Mouse (Mus musculus) intestine, postnatal 0 days (tissue): Measurements from ENCODE around the gene Rad23a. TPM values are rescaled to one million over a fixed set of nuclear protein-coding genes. Genes with fewer than 3 reads are reported as not detected.

ENCODE experiments used
- ATAC-seq: fragments of 200-750 bp; cut with Nextera tagmentation; 2 replicates; pipeline ENCODE4 v1.8.0; 2017; ENCODE audit warnings: mild to moderate bottlenecking, moderate TSS enrichment, moderate library complexity
- H3K27ac ChIP-seq: fragments of 300-500 bp; sonication (generic); 2 replicates; pipeline ENCODE4 v1.5.1; 2014; ENCODE audit warnings: mild to moderate bottlenecking, low read depth, low read length, moderate library complexity
- H3K27me3 ChIP-seq: fragments of 300-500 bp; sonication (generic); replicated peaks from 2 replicates; pipeline ENCODE4 v1.6.1; 2014; ENCODE audit warnings: low read length, mixed read lengths; ENCODE audit not compliant: control insufficient read depth, insufficient read depth
- H3K36me3 ChIP-seq: fragments of 300-500 bp; sonication (generic); 2 replicates; pipeline ENCODE4 v1.6.1; 2014; ENCODE audit warnings: mild to moderate bottlenecking, moderate library complexity; ENCODE audit not compliant: control insufficient read depth, insufficient read depth
- H3K4me1 ChIP-seq: fragments of 300-500 bp; sonication (generic); replicated peaks from 2 replicates; pipeline ENCODE4 v1.6.1; 2014; ENCODE audit warnings: antibody characterized with exemption, low read length, mixed read lengths; ENCODE audit not compliant: control insufficient read depth, insufficient read depth
- H3K4me2 ChIP-seq: fragments of 300-500 bp; sonication (generic); replicated peaks from 2 replicates; pipeline ENCODE4 v1.6.1; 2014; ENCODE audit warnings: low read depth, mild to moderate bottlenecking, moderate library complexity
- H3K4me3 ChIP-seq: fragments of 300-500 bp; sonication (generic); 2 replicates; pipeline ENCODE4 v1.5.1; 2014; ENCODE audit warnings: low read depth, low read length
- H3K9ac ChIP-seq: fragments of 300-500 bp; sonication (generic); 2 replicates; pipeline ENCODE4 v1.6.1; 2014; ENCODE audit warnings: mild to moderate bottlenecking, low read depth, low read length
- H3K9me3 ChIP-seq: fragments of 300-500 bp; sonication (generic); 2 replicates; pipeline ENCODE4 v1.6.1; 2016; ENCODE audit warnings: mixed run types; ENCODE audit not compliant: control insufficient read depth
- CTCF ChIP-seq: sonication (generic); IDR thresholded peaks from 2 replicates; pipeline ENCODE4 v1.5.1; 2016; ENCODE audit warnings: low read depth, mild to moderate bottlenecking, control low read depth, antibody characterized with exemption, moderate library complexity
- WGBS: fragments of 180-500 bp; shearing (Covaris S2); extraction: QIAGEN DNeasy Blood & Tissue Kit; methylation state at CpG from one replicate; pipeline ENCODE4 v1.1.7; 2014; 5-methylcytosine and 5-hydroxymethylcytosine counted together
- polyA plus RNA-seq: library from polyadenylated mRNA; unstranded; fragments of >200 nt; fragmentation: Nextera tagmentation; extraction: Ambion mirVana; gene quantifications from 2 replicates; pipeline ENCODE4 v1.2.1, GENCODE M21; 2015

Gene Rad23a
- polyA plus RNA-seq, 1 experiment from 2014 or later, result 67.8 TPM

DNA sequence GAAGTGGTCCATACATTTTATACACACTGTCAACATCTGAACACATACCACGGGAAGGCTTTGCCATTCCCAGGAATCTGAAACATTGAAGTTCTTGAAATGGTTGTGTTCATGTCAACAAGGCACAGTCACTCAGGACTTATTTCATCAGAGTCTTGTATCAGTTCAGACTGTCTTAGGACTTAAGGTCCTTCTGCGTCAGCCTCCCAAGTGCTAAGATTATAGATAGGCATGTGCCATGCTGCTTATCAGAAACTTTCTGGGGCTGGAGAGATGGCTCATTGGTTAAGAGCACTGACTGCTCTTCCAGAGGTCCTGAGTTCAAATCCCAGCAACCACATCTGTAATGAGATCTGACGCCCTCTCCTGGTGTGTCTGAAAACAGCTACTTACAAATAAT, 33.9 kb upstream of the Rad23a start:
- Histone ChIP-seq H3K36me3 (peaks cover 3% of the 10 kb centered on the region; the same call in 1 of the 2 replicates), H3K9ac (no peak overlapping the region), H3K4me1 (peaks cover 7% of the 10 kb centered on the region; the same call in 1 of the 2 replicates), H3K27me3 (no peaks in the 10 kb centered on the region), H3K9me3 (no peaks in the 10 kb centered on the region), H3K4me3 (no peak overlapping the region), H3K4me2 (no peak overlapping the region), H3K27ac (no peak overlapping the region)
- ATAC-seq, result no peak
- TF ChIP-seq CTCF, result no peak
- WGBS, result 83% methylated on average over 3 of the region's 3 CpGs

GRCm38 (mm10) chr8:84873016-84873415, 32.6 kb upstream of the Rad23a start:
- no peak for ATAC-seq
- Histone ChIP-seq H3K27ac (no peak overlapping the region), H3K36me3 (peaks cover 16% of the 10 kb centered on the region; the same call in 1 of the 2 replicates), H3K4me3 (no peak overlapping the region), H3K9me3 (no peaks in the 10 kb centered on the region), H3K4me1 (peaks cover 7% of the 10 kb centered on the region; the same call in 1 of the 2 replicates), H3K4me2 (peak overlapping the region; percentile 82), H3K27me3 (no peaks in the 10 kb centered on the region), H3K9ac (no peak overlapping the region)
- WGBS, result 73% methylated on average over 4 of the region's 4 CpGs
- TF ChIP-seq CTCF, result no peak

DNA sequence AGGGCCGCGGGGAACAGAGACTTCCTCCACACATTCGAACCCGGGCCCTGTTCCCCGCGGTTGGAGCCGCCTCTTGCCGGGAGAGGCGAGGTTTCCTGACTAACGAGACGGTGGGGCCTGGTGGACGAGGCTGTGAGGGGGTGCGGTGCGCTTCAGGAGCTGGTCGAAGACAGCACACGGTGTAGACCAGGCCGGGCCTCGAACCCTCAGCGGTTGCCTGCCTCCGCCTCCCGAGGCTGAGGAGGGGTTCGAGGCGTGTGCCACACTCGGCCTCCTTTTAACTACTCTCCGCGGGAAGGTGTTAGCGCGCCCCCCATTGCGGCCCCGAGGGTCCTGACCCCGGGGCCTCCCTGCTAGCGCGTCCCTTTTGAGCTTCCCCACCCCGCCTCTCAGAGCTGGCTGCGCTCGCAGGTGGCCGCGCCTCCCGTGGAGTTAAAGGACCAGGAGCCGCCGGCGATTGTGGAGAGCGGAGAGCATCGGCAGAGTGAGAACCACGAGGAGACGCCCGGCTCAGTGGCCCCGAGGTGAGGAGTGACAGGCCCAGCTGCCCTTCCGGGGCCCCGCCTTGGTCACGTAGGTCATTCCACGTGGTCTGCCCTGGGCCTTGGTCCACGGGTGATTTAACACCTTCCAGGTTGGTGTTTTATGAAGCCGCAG, 32.0 kb upstream of the Rad23a start:
- peak overlapping the region; percentile 43 for H3K4me3 ChIP-seq
- H3K36me3 ChIP-seq, result peaks cover 22% of the 10 kb centered on the region; the same call in 1 of the 2 replicates
- peaks cover 7% of the 10 kb centered on the region; the same call in 1 of the 2 replicates for H3K4me1 ChIP-seq
- 2% methylated on average over 51 of the region's 54 CpGs for WGBS
- H3K27me3 ChIP-seq, result no peaks in the 10 kb centered on the region
- peak overlapping the region; percentile 82 for H3K4me2 ChIP-seq
- peak; percentile 59 for ATAC-seq
- no peak overlapping the region for H3K27ac ChIP-seq
- peak overlapping the region; percentile 42 for H3K9ac ChIP-seq
- no peaks in the 10 kb centered on the region for H3K9me3 ChIP-seq
- TF ChIP-seq CTCF, result no peak

DNA sequence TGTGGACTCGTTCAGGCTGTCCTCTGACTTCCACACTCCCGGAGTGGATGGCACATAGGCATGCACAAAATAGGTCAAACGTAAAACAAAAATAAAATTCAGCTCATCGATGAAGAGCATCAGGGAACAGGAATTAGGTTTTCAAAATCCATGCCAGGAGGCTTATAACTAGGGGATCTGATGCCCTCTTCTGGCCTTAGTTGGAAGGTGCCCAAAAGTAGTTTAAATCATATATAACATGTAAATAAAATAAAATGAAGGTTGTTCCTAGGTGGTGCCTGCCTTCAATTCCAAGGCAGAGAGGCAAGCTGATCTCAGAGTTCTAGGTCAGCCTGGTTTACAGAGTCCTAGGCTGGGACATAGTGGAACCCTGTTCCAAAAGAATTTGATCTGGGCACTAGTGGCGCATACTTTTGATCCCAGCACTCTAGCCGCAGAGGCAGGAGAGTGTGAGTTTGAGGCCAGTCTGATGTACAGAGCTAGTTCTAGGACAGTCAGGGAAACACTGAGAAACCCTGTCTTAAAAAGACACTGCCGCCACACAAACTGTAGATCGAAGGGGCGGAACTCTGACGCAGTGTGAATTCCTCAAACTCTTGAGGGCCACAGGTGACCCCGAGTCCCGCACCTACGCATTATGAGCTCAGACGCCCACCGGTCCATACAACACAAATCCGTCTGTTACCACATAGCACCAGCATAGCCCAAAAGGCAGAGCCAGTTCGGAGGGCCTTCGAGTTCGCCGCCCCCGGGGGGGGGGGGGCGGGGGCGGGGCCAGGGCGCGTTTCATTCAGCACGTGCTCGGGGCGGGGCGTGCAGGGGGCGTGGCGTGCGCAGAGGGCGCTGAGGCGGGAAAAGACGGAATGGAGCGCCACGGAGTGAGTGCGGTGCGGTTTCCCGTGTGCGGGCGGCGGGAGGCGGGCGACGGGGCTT, 31.2 kb upstream of the Rad23a start, which contains the start of gene Syce2:
Syce2 (plus strand) TSS at position 736 of the 933 bp plus-strand sequence.
- H3K9me3 ChIP-seq, result no peaks in the 10 kb centered on the region
- peak; percentile 57 for ATAC-seq
- 15% methylated on average over 38 of the region's 46 CpGs for WGBS
- peaks cover 28% of the 10 kb centered on the region for H3K36me3 ChIP-seq
- H3K4me1 ChIP-seq, result peaks cover 7% of the 10 kb centered on the region; the same call in 1 of the 2 replicates
- peak within 1 kb of the TSS; percentile 42 for H3K9ac ChIP-seq
- peak within 1 kb of the TSS; percentile 43 for H3K4me3 ChIP-seq
- peak within 1 kb of the TSS; percentile 82 for H3K4me2 ChIP-seq
- H3K27me3 ChIP-seq, result no peaks in the 10 kb centered on the region
- H3K27ac ChIP-seq, result peak within 1 kb of the TSS; percentile 0; the same call in 1 of the 2 replicates
- TF ChIP-seq CTCF, result peak; percentile 64

DNA sequence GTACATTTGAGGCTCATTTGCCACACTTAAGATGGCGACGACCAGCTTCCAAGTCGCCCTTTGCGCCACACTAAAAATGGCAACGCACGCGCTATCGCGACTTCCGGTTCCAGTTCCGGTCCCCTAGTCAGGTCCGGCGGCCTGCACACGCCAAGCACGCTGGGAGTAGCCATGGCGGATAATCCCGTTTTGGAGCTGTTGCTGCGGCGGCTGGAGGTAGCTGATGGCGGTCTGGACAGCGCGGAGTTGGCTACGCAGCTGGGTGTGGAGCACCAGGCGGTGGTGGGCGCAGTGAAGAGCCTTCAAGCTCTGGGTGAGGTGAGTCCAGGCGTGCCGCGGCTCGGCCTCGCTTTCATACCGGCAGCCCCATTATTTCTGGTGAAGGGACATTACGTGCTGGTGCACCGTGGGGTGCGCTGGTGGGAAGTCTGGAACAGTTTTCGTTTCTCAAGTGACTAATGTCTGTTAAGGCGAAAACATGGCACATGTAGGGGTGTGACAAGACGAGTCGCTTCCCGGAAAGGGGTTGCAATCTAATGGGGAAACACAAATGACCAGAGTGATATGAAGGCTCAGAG, 16.5 kb upstream of the Rad23a start, which contains the start of gene Farsa:
Farsa (plus strand) TSS at position 126 of the 578 bp plus-strand sequence.
- H3K9me3 ChIP-seq, result no peaks in the 10 kb centered on the region
- ATAC-seq, result peak; percentile 88
- H3K27ac ChIP-seq, result peak within 1 kb of the TSS; percentile 70
- H3K27me3 ChIP-seq, result no peaks in the 10 kb centered on the region
- under 1% methylated on average over 39 of the region's 39 CpGs for WGBS
- 0 out of 2 replicates have a peak, but pooled peaks cover 3% of the 10 kb centered on the region for H3K4me1 ChIP-seq
- no peak for TF ChIP-seq CTCF
- peak within 1 kb of the TSS; percentile 93 for H3K4me3 ChIP-seq
- H3K36me3 ChIP-seq, result peaks cover 26% of the 10 kb centered on the region
- H3K4me2 ChIP-seq, result peak within 1 kb of the TSS; percentile 77
- H3K9ac ChIP-seq, result peak within 1 kb of the TSS; percentile 86
